Mouse (Mus musculus): ENCODE measurements around the gene Trpv2. TPM values are rescaled to one million over a fixed set of nuclear protein-coding genes. Genes with fewer than 3 reads are reported as not detected.
A peak's percentile ranks its signal among the peaks of the same experiment; 100 is the strongest.

Gene Trpv2
- total RNA-seq, 2 experiments from 2014 or later: 1.7 to 2.4 TPM

- no peak for DNase-seq
- intact Hi-C loops (cut with DNase I; ENCODE audit: low total_unique reads): no loop called here
Measured at GRCm38 (mm10) chr11:62615456-62615855, 41.2 kb downstream of the Trpv2 start.

- intact Hi-C loops (cut with DNase I; ENCODE audit: low total_unique reads): no loop called here
Measured at GRCm38 (mm10) chr11:62621079-62621478, 46.8 kb downstream of the Trpv2 start.

GRCm38 (mm10) chr11:62621586-62622283, 47.4 kb downstream of the Trpv2 start:
- intact Hi-C loops (cut with DNase I; ENCODE audit: low total_unique reads): no loop called here
- DNase-seq: no peak

More at GRCm38 (mm10) chr11:62621079-62621478, 46.8 kb downstream of the Trpv2 start:
- no peak for DNase-seq

- intact Hi-C loops (cut with DNase I; ENCODE audit: low total_unique reads): no loop called here
- no peak for DNase-seq
Measured at GRCm38 (mm10) chr11:62622850-62623249, 48.6 kb downstream of the Trpv2 start.

- intact Hi-C loops (cut with DNase I; ENCODE audit: low total_unique reads): no loop called here
- peak; percentile 28 for DNase-seq
Measured at GRCm38 (mm10) chr11:62624341-62625291, 50.3 kb downstream of the Trpv2 start.

- no peak for DNase-seq
- intact Hi-C loops (cut with DNase I; ENCODE audit: low total_unique reads): no loop called here
Measured at GRCm38 (mm10) chr11:62629352-62630224, 55.3 kb downstream of the Trpv2 start.

GRCm38 (mm10) chr11:62630225-62630821, 56.0 kb downstream of the Trpv2 start:
- intact Hi-C loops (cut with DNase I; ENCODE audit: low total_unique reads): no loop called here
- DNase-seq: no peak

GRCm38 (mm10) chr11:62631138-62631537, 56.9 kb downstream of the Trpv2 start:
- intact Hi-C loops (cut with DNase I; ENCODE audit: low total_unique reads): no loop called here
- no peak for DNase-seq

GRCm38 (mm10) chr11:62635406-62635805, 61.1 kb downstream of the Trpv2 start:
- intact Hi-C loops (cut with DNase I; ENCODE audit: low total_unique reads): no loop called here
- peak; percentile 44 for DNase-seq

- intact Hi-C loops (cut with DNase I; ENCODE audit: low total_unique reads): no loop called here
- no peak for DNase-seq
Measured at GRCm38 (mm10) chr11:62636105-62636839, 62.0 kb downstream of the Trpv2 start.

GRCm38 (mm10) chr11:62636840-62637221, 62.5 kb downstream of the Trpv2 start:
- intact Hi-C loops (cut with DNase I; ENCODE audit: low total_unique reads): no loop called here
- no peak for DNase-seq

GRCm38 (mm10) chr11:62637401-62637800, 63.1 kb downstream of the Trpv2 start:
- intact Hi-C loops (cut with DNase I; ENCODE audit: low total_unique reads): no loop called here
- DNase-seq: no peak

GRCm38 (mm10) chr11:62637806-62638205, 63.5 kb downstream of the Trpv2 start:
- intact Hi-C loops (cut with DNase I; ENCODE audit: low total_unique reads): no loop called here
- DNase-seq: no peak

GRCm38 (mm10) chr11:62638402-62638801, 64.1 kb downstream of the Trpv2 start:
- intact Hi-C loops (cut with DNase I; ENCODE audit: low total_unique reads): no loop called here
- DNase-seq: no peak

GRCm38 (mm10) chr11:62640378-62640777, 66.1 kb downstream of the Trpv2 start:
- no peak for DNase-seq
- intact Hi-C loops (cut with DNase I; ENCODE audit: low total_unique reads): no loop called here

- DNase-seq: peak; percentile 37
- intact Hi-C loops (cut with DNase I; ENCODE audit: low total_unique reads): no loop called here
Measured at GRCm38 (mm10) chr11:62642023-62642844, 67.9 kb downstream of the Trpv2 start.

GRCm38 (mm10) chr11:62643011-62643631, 68.8 kb downstream of the Trpv2 start:
- intact Hi-C loops (cut with DNase I; ENCODE audit: low total_unique reads): no loop called here
- DNase-seq: peak; percentile 59
